Mouse (Mus musculus) liver, embryonic 12.5 days (tissue): ENCODE measurements at regions not wholly inside any gene's neighbourhood (a gene's known extent, or its start where the extent isn't known, plus 50 kb on each side); places are given as distances from the start of the nearest gene placed in this dataset.
A peak's percentile ranks its signal among the peaks of the same experiment; 100 is the strongest.

Experiments used
- ATAC-seq: fragments of 200-750 bp; cut with Nextera tagmentation; 2 replicates; pipeline ENCODE4 v1.8.0; 2017; ENCODE audit warnings: moderate number of reproducible peaks, mild to moderate bottlenecking, moderate library complexity
- H3K27ac ChIP-seq: fragments of 300-500 bp; sonication (generic); 2 replicates; pipeline ENCODE4 v1.5.1; 2016; ENCODE audit warnings: mild to moderate bottlenecking
- H3K27me3 ChIP-seq: fragments of 300-500 bp; sonication (generic); replicated peaks from 2 replicates; pipeline ENCODE4 v1.6.1; 2016; ENCODE audit warnings: mild to moderate bottlenecking, moderate library complexity
- H3K36me3 ChIP-seq: fragments of 300-500 bp; sonication (generic); 2 replicates; pipeline ENCODE4 v1.6.1; 2016; ENCODE audit warnings: mild to moderate bottlenecking, moderate library complexity
- H3K4me1 ChIP-seq: fragments of 300-500 bp; sonication (generic); 2 replicates; pipeline ENCODE4 v1.6.1; 2016
- H3K4me2 ChIP-seq: fragments of 300-500 bp; sonication (generic); 2 replicates; pipeline ENCODE4 v1.6.1; 2016; ENCODE audit warnings: mild to moderate bottlenecking, moderate library complexity
- H3K4me3 ChIP-seq: fragments of 300-500 bp; sonication (generic); 2 replicates; pipeline ENCODE4 v1.5.1; 2016; ENCODE audit warnings: mild to moderate bottlenecking, moderate library complexity
- H3K9ac ChIP-seq: fragments of 300-500 bp; sonication (generic); 2 replicates; pipeline ENCODE4 v1.6.1; 2016; ENCODE audit warnings: mild to moderate bottlenecking, moderate library complexity
- H3K9me3 ChIP-seq: fragments of 300-500 bp; sonication (generic); replicated peaks from 2 replicates; pipeline ENCODE4 v1.6.1; 2016; ENCODE audit warnings: mild to moderate bottlenecking, moderate library complexity
- WGBS: fragments of 180-500 bp; shearing (Covaris S2); methylation state at CpG from one replicate; pipeline ENCODE4 v1.1.7; 2016; ENCODE audit not compliant: insufficient replicate concordance; 5-methylcytosine and 5-hydroxymethylcytosine counted together

GRCm38 (mm10) chr4:152953237-152953974 lies 475.7 kb upstream of the Kcnab2 start:
- H3K4me2 ChIP-seq: no peak overlapping the region
- H3K27ac ChIP-seq: no peak overlapping the region
- H3K4me1 ChIP-seq: no peaks in the 10 kb centered on the region
- 51% methylated on average over 15 of the region's 15 CpGs for WGBS
- H3K9me3 ChIP-seq: peaks cover 6% of the 10 kb centered on the region; the same call in 1 of the 2 replicates
- no peaks in the 10 kb centered on the region for H3K27me3 ChIP-seq
- H3K9ac ChIP-seq: no peak overlapping the region
- H3K36me3 ChIP-seq: no peaks in the 10 kb centered on the region
- no peak for ATAC-seq
- H3K4me3 ChIP-seq: no peak overlapping the region

GRCm38 (mm10) chr4:152948956-152949355 lies 471.3 kb upstream of the Kcnab2 start:
- no peaks in the 10 kb centered on the region for H3K36me3 ChIP-seq
- no peak overlapping the region for H3K4me2 ChIP-seq
- H3K4me3 ChIP-seq: no peak overlapping the region
- 58% methylated on average over 7 of the region's 7 CpGs for WGBS
- H3K9me3 ChIP-seq: peaks cover 18% of the 10 kb centered on the region; the same call in 1 of the 2 replicates
- no peak overlapping the region for H3K27ac ChIP-seq
- H3K27me3 ChIP-seq: no peaks in the 10 kb centered on the region
- ATAC-seq: no peak
- no peak overlapping the region for H3K9ac ChIP-seq
- no peaks in the 10 kb centered on the region for H3K4me1 ChIP-seq

- WGBS: 66% methylated on average over 8 of the region's 8 CpGs
- H3K27me3 ChIP-seq: no peaks in the 10 kb centered on the region
- no peaks in the 10 kb centered on the region for H3K36me3 ChIP-seq
- H3K4me1 ChIP-seq: no peaks in the 10 kb centered on the region
- peaks cover 24% of the 10 kb centered on the region for H3K9me3 ChIP-seq
- peak; percentile 86 for ATAC-seq
- peak overlapping the region; percentile 60 for H3K27ac ChIP-seq
- H3K4me3 ChIP-seq: no peak overlapping the region
- no peak overlapping the region for H3K9ac ChIP-seq
- H3K4me2 ChIP-seq: no peak overlapping the region
Measured at GRCm38 (mm10) chr4:152941159-152941558, 463.5 kb upstream of the Kcnab2 start.

GRCm38 (mm10) chr4:152936614-152937013 lies 458.9 kb upstream of the Kcnab2 start:
- H3K9me3 ChIP-seq: peaks cover 31% of the 10 kb centered on the region
- no peak overlapping the region for H3K9ac ChIP-seq
- no peaks in the 10 kb centered on the region for H3K4me1 ChIP-seq
- no peaks in the 10 kb centered on the region for H3K27me3 ChIP-seq
- H3K36me3 ChIP-seq: no peaks in the 10 kb centered on the region
- ATAC-seq: peak; percentile 40; the same call in 1 of the 2 replicates
- H3K27ac ChIP-seq: no peak overlapping the region
- no peak overlapping the region for H3K4me2 ChIP-seq
- WGBS: 50% methylated on average over 2 of the region's 2 CpGs
- H3K4me3 ChIP-seq: no peak overlapping the region

- Histone ChIP-seq H3K27ac (no peak overlapping the region), H3K9ac (no peak overlapping the region), H3K27me3 (no peaks in the 10 kb centered on the region), H3K4me2 (no peak overlapping the region), H3K36me3 (no peaks in the 10 kb centered on the region), H3K4me1 (no peaks in the 10 kb centered on the region), H3K9me3 (peaks cover 34% of the 10 kb centered on the region), H3K4me3 (no peak overlapping the region)
- ATAC-seq: no peak
- WGBS: 70% methylated on average over 3 of the region's 3 CpGs
Measured at GRCm38 (mm10) chr4:152935484-152935883, 457.8 kb upstream of the Kcnab2 start.

GRCm38 (mm10) chr4:152928422-152928985 lies 450.8 kb upstream of the Kcnab2 start:
- ATAC-seq: no peak

GRCm38 (mm10) chr4:152920261-152920660 lies 442.6 kb upstream of the Kcnab2 start:
- no peak overlapping the region for H3K9ac ChIP-seq
- WGBS: 59% methylated on average over 3 of the region's 3 CpGs
- H3K4me3 ChIP-seq: no peak overlapping the region
- H3K4me1 ChIP-seq: no peaks in the 10 kb centered on the region
- no peak for ATAC-seq
- peaks cover 17% of the 10 kb centered on the region; the same call in 1 of the 2 replicates for H3K9me3 ChIP-seq
- no peaks in the 10 kb centered on the region for H3K27me3 ChIP-seq
- no peak overlapping the region for H3K4me2 ChIP-seq
- no peaks in the 10 kb centered on the region for H3K36me3 ChIP-seq
- H3K27ac ChIP-seq: no peak overlapping the region

More at GRCm38 (mm10) chr4:152928422-152928985, 450.8 kb upstream of the Kcnab2 start:
- Histone ChIP-seq H3K9ac (no peak overlapping the region), H3K4me2 (no peak overlapping the region), H3K4me3 (no peak overlapping the region), H3K4me1 (no peaks in the 10 kb centered on the region), H3K9me3 (peaks cover 30% of the 10 kb centered on the region), H3K27ac (no peak overlapping the region), H3K36me3 (no peaks in the 10 kb centered on the region), H3K27me3 (no peaks in the 10 kb centered on the region)
- WGBS: 49% methylated on average over 5 of the region's 5 CpGs

- Histone ChIP-seq H3K27me3 (no peaks in the 10 kb centered on the region), H3K36me3 (no peaks in the 10 kb centered on the region), H3K27ac (no peak overlapping the region), H3K9ac (no peak overlapping the region), H3K4me3 (no peak overlapping the region), H3K9me3 (peaks cover 17% of the 10 kb centered on the region; the same call in 1 of the 2 replicates), H3K4me1 (no peaks in the 10 kb centered on the region), H3K4me2 (no peak overlapping the region)
- no peak for ATAC-seq
- WGBS: 56% methylated on average over 1 of the region's 1 CpGs
Measured at GRCm38 (mm10) chr4:152919851-152920250, 442.2 kb upstream of the Kcnab2 start.

- peaks cover 9% of the 10 kb centered on the region; the same call in 1 of the 2 replicates for H3K9me3 ChIP-seq
- no peak overlapping the region for H3K4me2 ChIP-seq
- no peaks in the 10 kb centered on the region for H3K36me3 ChIP-seq
- WGBS: 53% methylated on average over 7 of the region's 7 CpGs
- H3K4me1 ChIP-seq: no peaks in the 10 kb centered on the region
- H3K9ac ChIP-seq: no peak overlapping the region
- no peaks in the 10 kb centered on the region for H3K27me3 ChIP-seq
- no peak for ATAC-seq
- H3K4me3 ChIP-seq: no peak overlapping the region
- no peak overlapping the region for H3K27ac ChIP-seq
Measured at GRCm38 (mm10) chr4:152916576-152916975, 438.9 kb upstream of the Kcnab2 start.

- WGBS: 25% methylated on average over 10 of the region's 10 CpGs
- ATAC-seq: no peak
Measured at GRCm38 (mm10) chr4:152913497-152913896, 435.8 kb upstream of the Kcnab2 start.

GRCm38 (mm10) chr4:152912846-152913245 lies 435.2 kb upstream of the Kcnab2 start:
- Histone ChIP-seq H3K36me3 (no peaks in the 10 kb centered on the region), H3K4me1 (no peaks in the 10 kb centered on the region), H3K9me3 (peaks cover 5% of the 10 kb centered on the region; the same call in 1 of the 2 replicates), H3K4me2 (no peak overlapping the region), H3K27me3 (no peaks in the 10 kb centered on the region), H3K9ac (no peak overlapping the region), H3K4me3 (no peak overlapping the region), H3K27ac (no peak overlapping the region)
- ATAC-seq: no peak
- WGBS: 80% methylated on average over 10 of the region's 10 CpGs

More at GRCm38 (mm10) chr4:152913497-152913896, 435.8 kb upstream of the Kcnab2 start:
- Histone ChIP-seq H3K27ac (no peak overlapping the region), H3K9me3 (peaks cover 6% of the 10 kb centered on the region; the same call in 1 of the 2 replicates), H3K4me2 (no peak overlapping the region), H3K4me1 (no peaks in the 10 kb centered on the region), H3K27me3 (no peaks in the 10 kb centered on the region), H3K9ac (no peak overlapping the region), H3K36me3 (no peaks in the 10 kb centered on the region), H3K4me3 (no peak overlapping the region)

- WGBS: 69% methylated on average over 5 of the region's 5 CpGs
- Histone ChIP-seq H3K9ac (no peak overlapping the region), H3K4me2 (no peak overlapping the region), H3K27ac (no peak overlapping the region), H3K4me1 (no peaks in the 10 kb centered on the region), H3K9me3 (peaks cover 3% of the 10 kb centered on the region; the same call in 1 of the 2 replicates), H3K36me3 (no peaks in the 10 kb centered on the region), H3K27me3 (no peaks in the 10 kb centered on the region), H3K4me3 (no peak overlapping the region)
- ATAC-seq: no peak
Measured at GRCm38 (mm10) chr4:152908235-152908634, 430.6 kb upstream of the Kcnab2 start.
